Mouse (Mus musculus) embryonic facial prominence, embryonic 13.5 days (tissue): ENCODE measurements at regions not wholly inside any gene's neighbourhood (a gene's known extent, or its start where the extent isn't known, plus 50 kb on each side); places are given as distances from the start of the nearest gene placed in this dataset.

Source experiments
- ATAC-seq: fragments of 200-750 bp; cut with Nextera tagmentation; 2 replicates; pipeline ENCODE4 v1.8.0; 2017; ENCODE audit warnings: low read depth; ENCODE audit not compliant: insufficient number of reproducible peaks, insufficient read depth, low FRiP score, low TSS enrichment
- H3K27ac ChIP-seq: fragments of 300-500 bp; sonication (generic); 2 replicates; pipeline ENCODE4 v1.5.1; 2015; ENCODE audit warnings: moderate library complexity, mild to moderate bottlenecking, inconsistent platforms
- H3K27me3 ChIP-seq: fragments of 300-500 bp; sonication (generic); 2 replicates; pipeline ENCODE4 v1.6.1; 2015; ENCODE audit warnings: mild to moderate bottlenecking, inconsistent platforms
- H3K36me3 ChIP-seq: fragments of 300-500 bp; sonication (generic); 2 replicates; pipeline ENCODE4 v1.6.1; 2015; ENCODE audit warnings: mild to moderate bottlenecking, inconsistent platforms
- H3K4me1 ChIP-seq: fragments of 300-500 bp; sonication (generic); 2 replicates; pipeline ENCODE4 v1.6.1; 2015; ENCODE audit warnings: inconsistent platforms
- H3K4me2 ChIP-seq: fragments of 300-500 bp; sonication (generic); 2 replicates; pipeline ENCODE4 v1.6.1; 2015; ENCODE audit warnings: moderate library complexity, mild to moderate bottlenecking, inconsistent platforms
- H3K4me3 ChIP-seq: fragments of 300-500 bp; sonication (generic); 2 replicates; pipeline ENCODE4 v1.5.1; 2015; ENCODE audit warnings: mild to moderate bottlenecking, inconsistent platforms
- H3K9ac ChIP-seq: fragments of 300-500 bp; sonication (generic); 2 replicates; pipeline ENCODE4 v1.6.1; 2015; ENCODE audit warnings: mild to moderate bottlenecking, inconsistent platforms
- H3K9me3 ChIP-seq: fragments of 300-500 bp; sonication (generic); 2 replicates; pipeline ENCODE4 v1.6.1; 2016; ENCODE audit warnings: inconsistent platforms
- WGBS: fragments of 180-500 bp; shearing (Covaris S2); methylation state at CpG from one replicate; pipeline ENCODE4 v1.1.7; 2015; ENCODE audit warnings: mixed read lengths; 5-methylcytosine and 5-hydroxymethylcytosine counted together

GRCm38 (mm10) chr8:26449291-26449690 lies 330.0 kb downstream of the Gm45692 start:
- Histone ChIP-seq H3K4me2 (no peak overlapping the region), H3K27me3 (no peaks in the 10 kb centered on the region), H3K4me1 (peaks cover 28% of the 10 kb centered on the region), H3K9ac (no peak overlapping the region), H3K36me3 (no peaks in the 10 kb centered on the region), H3K27ac (no peak overlapping the region), H3K4me3 (no peak overlapping the region), H3K9me3 (no peaks in the 10 kb centered on the region)
- ATAC-seq = no peak
- 91% methylated on average over 7 of the region's 7 CpGs for WGBS

- Histone ChIP-seq H3K9ac (no peak overlapping the region), H3K4me3 (no peak overlapping the region), H3K27ac (peak overlapping the region; percentile 78), H3K4me2 (peak overlapping the region; percentile 36), H3K27me3 (no peaks in the 10 kb centered on the region), H3K4me1 (peaks cover 28% of the 10 kb centered on the region), H3K36me3 (no peaks in the 10 kb centered on the region), H3K9me3 (no peaks in the 10 kb centered on the region)
- ATAC-seq = peak; percentile 71; the same call in 1 of the 2 replicates
- WGBS = 19% methylated on average over 10 of the region's 10 CpGs
These were observed 331.2 kb downstream of the Gm45692 start for GRCm38 (mm10) chr8:26450543-26450942.

GRCm38 (mm10) chr8:26452976-26453573 lies 333.7 kb downstream of the Gm45692 start:
- no peak overlapping the region for H3K4me2 ChIP-seq
- H3K9ac ChIP-seq = no peak overlapping the region
- H3K27ac ChIP-seq = no peak overlapping the region
- ATAC-seq = no peak
- peaks cover 28% of the 10 kb centered on the region for H3K4me1 ChIP-seq
- H3K27me3 ChIP-seq = no peaks in the 10 kb centered on the region
- H3K9me3 ChIP-seq = no peaks in the 10 kb centered on the region
- no peaks in the 10 kb centered on the region for H3K36me3 ChIP-seq
- no peak overlapping the region for H3K4me3 ChIP-seq
- 58% methylated on average over 5 of the region's 5 CpGs for WGBS

DNA sequence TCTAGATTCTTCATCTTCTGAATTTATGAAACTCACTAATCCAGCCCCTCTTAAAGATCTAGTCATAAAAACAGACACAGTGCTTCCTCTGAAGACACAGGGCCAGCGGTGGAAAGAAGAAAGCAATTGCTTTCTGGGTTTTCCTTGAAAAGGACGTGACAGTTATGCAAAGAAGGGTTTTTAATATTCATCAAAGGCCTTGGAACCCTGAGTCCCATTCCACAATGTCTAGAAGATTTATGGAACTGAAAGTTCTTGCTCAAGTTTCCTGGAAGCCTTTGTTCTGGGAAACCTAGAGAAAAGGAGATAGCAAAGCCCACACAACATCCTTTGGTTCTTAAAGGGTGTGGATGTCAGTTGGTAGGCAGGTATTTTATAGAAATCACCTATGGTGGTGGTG lies 346.0 kb downstream of the Gm45692 start:
- Histone ChIP-seq H3K4me2 (no peak overlapping the region), H3K4me3 (no peak overlapping the region)
- WGBS = 81% methylated on average over 2 of the region's 2 CpGs

DNA sequence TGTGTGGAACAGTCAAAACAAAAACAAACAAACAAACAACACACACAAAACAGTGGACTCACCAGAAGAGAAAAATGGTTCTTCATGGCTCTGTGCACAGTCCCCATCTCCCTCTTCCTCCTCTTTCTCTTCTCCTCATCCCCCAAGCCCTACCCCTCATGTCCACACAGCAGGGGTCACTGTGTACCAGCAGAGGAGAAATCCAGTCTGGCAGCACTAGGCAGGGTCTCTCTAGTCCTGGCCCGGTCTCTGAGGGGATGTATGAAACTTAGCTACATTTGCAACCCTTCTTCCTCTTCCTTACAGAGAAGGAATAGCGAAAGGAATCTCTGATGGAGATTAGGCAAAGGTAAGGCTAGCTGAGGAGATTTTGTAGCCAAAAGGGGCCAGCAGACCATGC lies 349.1 kb downstream of the Gm45692 start:
- H3K27me3 ChIP-seq = peaks cover 2% of the 10 kb centered on the region; the same call in 1 of the 2 replicates
- no peaks in the 10 kb centered on the region for H3K4me1 ChIP-seq
- H3K4me3 ChIP-seq = no peak overlapping the region
- no peak overlapping the region for H3K4me2 ChIP-seq
- ATAC-seq = no peak
- H3K36me3 ChIP-seq = no peaks in the 10 kb centered on the region
- H3K27ac ChIP-seq = no peak overlapping the region
- 79% methylated on average over 2 of the region's 2 CpGs for WGBS
- no peaks in the 10 kb centered on the region for H3K9me3 ChIP-seq
- H3K9ac ChIP-seq = no peak overlapping the region

More for the DNA sequence above, 346.0 kb downstream of the Gm45692 start:
- ATAC-seq = no peak
- Histone ChIP-seq H3K27ac (no peak overlapping the region), H3K9me3 (no peaks in the 10 kb centered on the region), H3K27me3 (no peaks in the 10 kb centered on the region), H3K4me1 (no peaks in the 10 kb centered on the region), H3K36me3 (no peaks in the 10 kb centered on the region), H3K9ac (no peak overlapping the region)

DNA sequence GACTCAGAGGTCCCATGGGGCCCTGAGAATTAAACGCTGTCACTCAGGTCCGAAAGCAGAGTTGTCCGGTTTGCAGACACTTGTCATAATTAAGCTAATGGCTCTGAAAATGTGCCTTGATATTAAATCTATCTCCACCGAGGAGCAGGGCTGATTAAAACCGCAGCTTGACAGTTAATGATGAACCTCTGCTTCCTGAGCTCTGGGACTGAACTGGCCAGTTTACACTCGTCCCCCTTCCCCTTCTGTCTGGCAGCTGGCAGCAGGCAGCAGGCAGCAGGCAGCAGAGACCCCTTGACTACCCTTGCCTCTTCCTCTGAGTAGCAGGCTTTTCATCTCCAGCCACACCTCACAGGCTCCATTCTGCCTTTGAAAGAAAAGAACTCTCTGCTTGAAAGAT lies 350.4 kb downstream of the Gm45692 start:
- Histone ChIP-seq H3K4me2 (no peak overlapping the region), H3K27me3 (peaks cover 2% of the 10 kb centered on the region; the same call in 1 of the 2 replicates), H3K4me3 (no peak overlapping the region), H3K36me3 (no peaks in the 10 kb centered on the region), H3K27ac (no peak overlapping the region), H3K4me1 (no peaks in the 10 kb centered on the region), H3K9me3 (no peaks in the 10 kb centered on the region), H3K9ac (no peak overlapping the region)
- no peak for ATAC-seq
- WGBS = 46% methylated on average over 6 of the region's 6 CpGs

- Histone ChIP-seq H3K4me1 (no peaks in the 10 kb centered on the region), H3K4me3 (no peak overlapping the region), H3K9ac (no peak overlapping the region), H3K36me3 (no peaks in the 10 kb centered on the region), H3K27ac (no peak overlapping the region), H3K27me3 (peaks cover 2% of the 10 kb centered on the region; the same call in 1 of the 2 replicates), H3K4me2 (no peak overlapping the region), H3K9me3 (no peaks in the 10 kb centered on the region)
- 28% methylated on average over 12 of the region's 12 CpGs for WGBS
- ATAC-seq = no peak
These were observed 352.6 kb downstream of the Gm45692 start for GRCm38 (mm10) chr8:26471811-26472550.

- 89% methylated on average over 5 of the region's 5 CpGs for WGBS
- Histone ChIP-seq H3K27ac (no peak overlapping the region), H3K27me3 (peaks cover 5% of the 10 kb centered on the region; the same call in 1 of the 2 replicates), H3K4me1 (no peaks in the 10 kb centered on the region), H3K4me2 (no peak overlapping the region), H3K4me3 (no peak overlapping the region), H3K9me3 (no peaks in the 10 kb centered on the region), H3K9ac (no peak overlapping the region), H3K36me3 (no peaks in the 10 kb centered on the region)
- no peak for ATAC-seq
These were observed 365.4 kb downstream of the Gm45692 start for GRCm38 (mm10) chr8:26484749-26485148.

GRCm38 (mm10) chr8:26487866-26488265 lies 368.5 kb downstream of the Gm45692 start:
- H3K27ac ChIP-seq = no peak overlapping the region
- H3K9me3 ChIP-seq = no peaks in the 10 kb centered on the region
- H3K4me1 ChIP-seq = no peaks in the 10 kb centered on the region
- ATAC-seq = no peak
- H3K4me2 ChIP-seq = no peak overlapping the region
- H3K9ac ChIP-seq = no peak overlapping the region
- no peaks in the 10 kb centered on the region for H3K36me3 ChIP-seq
- WGBS = 86% methylated on average over 7 of the region's 7 CpGs
- H3K27me3 ChIP-seq = peaks cover 5% of the 10 kb centered on the region; the same call in 1 of the 2 replicates
- H3K4me3 ChIP-seq = no peak overlapping the region

GRCm38 (mm10) chr8:26488590-26488989 lies 369.3 kb downstream of the Gm45692 start:
- 77% methylated on average over 8 of the region's 8 CpGs for WGBS
- H3K27me3 ChIP-seq = peaks cover 5% of the 10 kb centered on the region; the same call in 1 of the 2 replicates
- no peak for ATAC-seq
- no peak overlapping the region for H3K27ac ChIP-seq
- H3K9ac ChIP-seq = no peak overlapping the region
- H3K36me3 ChIP-seq = no peaks in the 10 kb centered on the region
- H3K4me1 ChIP-seq = no peaks in the 10 kb centered on the region
- no peak overlapping the region for H3K4me2 ChIP-seq
- H3K9me3 ChIP-seq = no peaks in the 10 kb centered on the region
- H3K4me3 ChIP-seq = no peak overlapping the region

DNA sequence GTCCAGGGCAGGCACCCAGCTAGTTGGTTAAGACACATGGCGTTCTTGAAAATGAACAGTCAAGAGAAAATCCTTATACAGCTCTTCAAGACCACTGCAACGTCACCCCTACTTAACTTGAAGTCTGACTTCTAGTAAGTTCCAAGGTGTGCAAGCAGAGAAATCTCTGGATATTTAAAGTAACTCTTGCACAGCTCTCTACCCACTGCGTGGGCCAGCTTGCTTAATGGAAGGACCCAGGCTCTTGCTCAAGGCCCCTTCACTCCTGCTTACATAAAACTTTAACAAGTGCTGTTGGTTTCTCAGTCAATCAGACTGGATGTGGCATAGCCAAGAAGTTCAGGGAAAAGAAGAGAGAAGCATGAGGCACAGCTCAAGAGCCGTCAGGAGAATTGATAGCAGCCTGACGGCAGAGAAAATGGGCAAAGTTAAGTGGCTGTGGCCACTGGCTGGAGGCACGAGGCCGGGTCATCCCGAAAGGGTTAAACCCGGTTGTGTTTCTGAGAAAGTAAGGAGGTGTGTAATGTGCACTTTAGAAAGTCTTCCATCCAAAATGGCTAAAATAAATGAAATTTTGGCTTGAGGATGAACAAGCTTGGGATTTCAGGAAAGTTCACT lies 382.0 kb downstream of the Gm45692 start:
- Histone ChIP-seq H3K9ac (no peak overlapping the region), H3K36me3 (no peaks in the 10 kb centered on the region), H3K4me1 (peaks cover 33% of the 10 kb centered on the region), H3K9me3 (no peaks in the 10 kb centered on the region), H3K4me3 (no peak overlapping the region), H3K4me2 (no peak overlapping the region), H3K27me3 (no peaks in the 10 kb centered on the region), H3K27ac (no peak overlapping the region)
- WGBS = 78% methylated on average over 9 of the region's 9 CpGs
- ATAC-seq = no peak
